Mouse (Mus musculus) testis, adult 2 months (tissue): ENCODE measurements around the gene Gpr157.

Source experiments
- CTCF ChIP-seq: fragments of 200-500 bp; IDR thresholded peaks from 2 replicates; pipeline ENCODE4 v1.5.1; 2012; ENCODE audit warnings: low read depth, mild to moderate bottlenecking, inconsistent platforms, low read length, moderate library complexity; ENCODE audit not compliant: control insufficient read depth, insufficient read depth, insufficient replicate concordance
- POLR2A ChIP-seq: fragments of 200-500 bp; IDR thresholded peaks from 2 replicates; pipeline ENCODE4 v1.6.1; 2012; ENCODE audit warnings: low read depth, mild to moderate bottlenecking, inconsistent platforms, low read length, moderate library complexity; ENCODE audit not compliant: control insufficient read depth

DNA sequence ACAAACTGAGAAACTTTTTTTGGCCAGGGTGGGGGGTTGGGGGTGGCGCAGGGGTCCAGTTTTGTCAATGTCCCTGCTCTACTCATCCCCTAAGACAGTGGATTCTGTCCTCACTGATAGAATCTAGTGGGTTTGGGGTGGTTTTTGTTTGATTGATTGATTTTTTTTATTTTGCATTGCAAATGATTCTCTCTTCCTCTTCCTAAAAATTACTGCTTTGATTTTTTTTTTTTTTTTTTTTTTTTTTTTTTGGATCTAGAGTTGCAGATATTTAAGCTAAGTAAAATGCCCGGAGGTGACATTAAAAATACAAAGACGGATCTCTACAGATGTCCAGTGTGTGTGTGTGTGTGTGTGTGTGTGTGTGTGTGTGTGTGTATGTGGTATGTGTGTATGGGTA is 34.8 kb upstream of the Gpr157 start:
- TF ChIP-seq CTCF (no peak), POLR2A (no peak)
